Mouse (Mus musculus): ENCODE results near the gene Blcap. TPM values are rescaled to one million over a fixed set of nuclear protein-coding genes. Genes with fewer than 3 reads are reported as not detected.

Blcap gene
- polyA plus RNA-seq, 1 experiment from 2014 or later, result 246 TPM

DNA sequence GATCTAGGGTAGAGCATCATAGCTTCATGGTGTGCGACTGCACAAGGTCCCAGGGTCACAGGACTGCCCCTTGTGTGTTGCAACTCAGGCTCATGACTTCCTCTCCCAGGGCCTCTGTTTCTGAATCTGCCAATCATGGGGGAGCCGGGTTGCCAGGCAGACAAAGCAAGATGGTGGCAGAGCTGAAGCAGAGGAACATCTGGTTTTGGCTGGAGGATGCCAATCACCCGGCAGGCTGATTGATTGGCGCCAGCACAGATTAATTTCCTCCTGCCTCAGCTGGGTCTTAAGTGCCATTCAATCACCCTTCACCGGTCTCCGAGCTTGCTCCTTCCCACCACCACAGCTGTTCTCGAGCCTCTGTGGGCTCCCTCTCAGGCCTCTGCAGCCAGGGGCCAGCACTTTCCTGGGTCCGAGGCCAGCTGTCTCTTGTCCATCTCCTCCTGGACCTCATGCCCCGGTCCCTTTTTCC lies 57.3 kb downstream of the Blcap start:
- ATAC-seq, result no peak
- Histone ChIP-seq H3K4me2 (replicated peaks) (no peak overlapping the region), H3K9ac (replicated peaks) (no peak overlapping the region), H3K36me3 (no peaks in the 10 kb centered on the region), H3K4me3 (replicated peaks) (no peak overlapping the region), H3K27ac (peak overlapping the region; percentile 69; the same call in 1 of the 2 replicates), H3K27me3 (no peaks in the 10 kb centered on the region), H3K9me3 (no peaks in the 10 kb centered on the region), H3K4me1 (replicated peaks) (peaks cover 60% of the 10 kb centered on the region)
- 20% methylated on average over 9 of the region's 9 CpGs for WGBS

DNA sequence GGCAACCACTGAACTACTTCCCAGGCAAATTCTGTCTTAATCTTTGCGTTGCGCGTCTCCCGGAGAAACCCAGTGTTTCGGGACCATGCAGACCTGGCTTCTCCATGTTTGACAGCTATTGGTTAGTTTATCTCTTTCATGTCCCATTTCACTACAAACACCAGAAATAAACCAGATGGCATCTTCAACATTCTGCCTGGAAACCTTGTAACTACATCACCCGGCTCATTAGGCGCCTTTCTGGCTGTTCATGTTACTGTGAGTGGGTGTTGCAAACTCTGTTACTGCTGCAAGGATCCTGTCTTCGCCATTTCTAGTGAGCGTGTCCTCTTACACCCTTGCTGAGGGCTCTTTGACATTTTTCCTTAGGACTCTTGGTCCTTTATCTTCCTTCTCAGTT lies 58.2 kb downstream of the Blcap start:
- Histone ChIP-seq H3K4me3 (replicated peaks) (no peak overlapping the region), H3K4me2 (replicated peaks) (no peak overlapping the region), H3K9me3 (no peaks in the 10 kb centered on the region), H3K27me3 (no peaks in the 10 kb centered on the region), H3K9ac (replicated peaks) (no peak overlapping the region), H3K4me1 (replicated peaks) (peaks cover 56% of the 10 kb centered on the region), H3K27ac (no peak overlapping the region), H3K36me3 (no peaks in the 10 kb centered on the region)
- ATAC-seq, result no peak
- 94% methylated on average over 9 of the region's 9 CpGs for WGBS

DNA sequence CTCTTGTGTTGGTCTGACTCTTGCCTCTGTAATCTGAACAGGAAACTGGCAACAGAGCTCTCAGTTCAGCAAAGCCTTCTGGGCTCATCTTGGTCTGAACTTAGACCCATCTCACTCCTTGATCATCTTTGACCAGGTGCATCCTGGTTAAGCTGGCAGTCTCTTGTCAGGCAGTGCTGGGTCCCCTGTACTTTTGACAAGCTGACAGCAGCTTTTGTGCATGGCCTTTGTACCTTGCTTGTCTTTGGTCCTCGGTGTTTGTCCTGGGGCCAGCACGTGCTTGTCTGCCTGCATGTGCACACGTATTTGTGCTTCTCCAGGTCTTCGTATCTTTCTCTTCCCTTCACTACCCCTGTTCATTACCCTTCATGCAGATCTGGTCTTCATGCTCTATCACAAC lies 61.0 kb downstream of the Blcap start:
- Histone ChIP-seq H3K27ac (peak overlapping the region; percentile 51; the same call in 1 of the 2 replicates), H3K4me2 (replicated peaks) (no peak overlapping the region), H3K36me3 (no peaks in the 10 kb centered on the region), H3K4me3 (replicated peaks) (no peak overlapping the region), H3K9ac (replicated peaks) (no peak overlapping the region), H3K27me3 (no peaks in the 10 kb centered on the region), H3K9me3 (no peaks in the 10 kb centered on the region), H3K4me1 (replicated peaks) (peaks cover 62% of the 10 kb centered on the region)
- 75% methylated on average over 4 of the region's 4 CpGs for WGBS
- no peak for ATAC-seq

DNA sequence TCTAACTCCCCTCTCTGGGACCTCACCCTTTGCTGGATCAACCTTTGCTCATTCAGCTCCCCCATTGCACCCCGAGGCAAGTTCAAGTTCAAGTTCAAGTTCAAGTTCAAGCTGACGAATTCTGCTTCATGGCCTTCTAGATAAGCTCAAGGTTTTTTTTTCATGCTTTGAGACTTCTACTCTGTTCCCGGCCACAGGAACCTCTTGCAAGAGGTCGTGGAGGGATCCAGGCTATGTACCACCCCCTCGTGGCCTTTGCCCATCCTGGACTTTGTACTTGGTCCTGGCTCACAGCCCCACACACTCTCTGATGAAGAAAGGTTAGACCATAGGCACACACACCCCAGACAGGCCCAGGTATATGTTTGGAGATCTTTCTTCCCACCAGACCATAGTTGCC lies 61.9 kb downstream of the Blcap start:
- H3K27ac ChIP-seq, result no peak overlapping the region
- no peaks in the 10 kb centered on the region for H3K36me3 ChIP-seq
- no peak for ATAC-seq
- H3K4me3 ChIP-seq (replicated peaks), result no peak overlapping the region
- no peaks in the 10 kb centered on the region for H3K9me3 ChIP-seq
- H3K4me1 ChIP-seq (replicated peaks), result peaks cover 53% of the 10 kb centered on the region
- H3K4me2 ChIP-seq (replicated peaks), result no peak overlapping the region
- no peak overlapping the region for H3K9ac ChIP-seq (replicated peaks)
- H3K27me3 ChIP-seq, result no peaks in the 10 kb centered on the region
- WGBS, result 82% methylated on average over 5 of the region's 5 CpGs

DNA sequence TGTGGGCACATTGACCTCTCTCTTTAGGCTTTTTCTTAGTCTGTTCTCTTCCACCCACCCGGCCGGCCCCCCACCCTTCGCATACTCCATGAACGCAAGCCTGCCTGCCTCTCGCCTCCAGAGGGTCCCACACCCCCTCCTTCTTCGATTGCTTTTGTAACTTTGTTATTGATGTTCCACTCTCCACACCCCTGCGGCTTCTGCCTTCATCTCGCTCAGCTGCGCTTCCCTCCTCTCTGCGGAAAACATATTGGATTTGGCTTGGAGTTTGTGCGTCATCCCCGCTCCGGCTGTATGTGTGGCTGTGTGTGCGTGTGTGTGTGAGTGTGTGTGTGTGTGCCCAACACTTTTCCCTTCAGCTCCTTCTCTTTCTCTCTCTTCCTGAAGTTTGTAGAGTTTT lies 64.3 kb downstream of the Blcap start:
- Histone ChIP-seq H3K9me3 (no peaks in the 10 kb centered on the region), H3K27me3 (no peaks in the 10 kb centered on the region), H3K4me2 (replicated peaks) (no peak overlapping the region), H3K27ac (peak overlapping the region; percentile 35; the same call in 1 of the 2 replicates), H3K9ac (replicated peaks) (no peak overlapping the region), H3K36me3 (no peaks in the 10 kb centered on the region), H3K4me1 (replicated peaks) (peaks cover 46% of the 10 kb centered on the region), H3K4me3 (replicated peaks) (no peak overlapping the region)
- peak; percentile 53 for ATAC-seq
- 19% methylated on average over 14 of the region's 14 CpGs for WGBS

Small RNA genes within 50 kb of the gene (microRNA-seq; reads per million reads assigned to microRNA genes)
- 8.5 reads per million, percentile 26 among the genes with 10 or more reads in this experiment for gene Gm23134

Other genes starting within 250 kb of the Blcap start
- 1.6 and 3.4 TPM in 2 replicates for gene Ghrh, start 223.8 kb downstream of the Blcap start, polyA plus RNA-seq (2015; fragmentation: Nextera tagmentation; extraction: Ambion mirVana)
- 88.1 and 91.0 TPM in 2 replicates for gene Manbal, start 203.7 kb downstream of the Blcap start, polyA plus RNA-seq (2015; fragmentation: Nextera tagmentation; extraction: Ambion mirVana)
- gene Src, start 152.8 kb downstream of the Blcap start, polyA plus RNA-seq (2015; fragmentation: Nextera tagmentation; extraction: Ambion mirVana), result 31.6 and 39.1 TPM in 2 replicates
- gene Nnat, start 11.2 kb downstream of the Blcap start, polyA plus RNA-seq (2015; fragmentation: Nextera tagmentation; extraction: Ambion mirVana), result 8,644 and 8,868 TPM in 2 replicates
- 87.5 and 87.8 TPM in 2 replicates for gene Ctnnbl1, start 166.1 kb upstream of the Blcap start, polyA plus RNA-seq (2015; fragmentation: Nextera tagmentation; extraction: Ambion mirVana)